Mouse (Mus musculus) cerebellum, adult 2 months (tissue): ENCODE data around the gene Cfl1.

Source experiments
- CTCF ChIP-seq: fragments of 200-500 bp; IDR thresholded peaks from 2 replicates; pipeline ENCODE4 v1.5.1; 2011; ENCODE audit warnings: low read depth, mild to moderate bottlenecking, control low read depth, low read length, moderate library complexity, borderline replicate concordance; ENCODE audit not compliant: insufficient read depth
- POLR2A ChIP-seq: fragments of 200-500 bp; IDR thresholded peaks from 2 replicates; pipeline ENCODE4 v1.6.1; 2011; ENCODE audit warnings: low read length, control low read depth, borderline replicate concordance; ENCODE audit not compliant: insufficient read depth

DNA sequence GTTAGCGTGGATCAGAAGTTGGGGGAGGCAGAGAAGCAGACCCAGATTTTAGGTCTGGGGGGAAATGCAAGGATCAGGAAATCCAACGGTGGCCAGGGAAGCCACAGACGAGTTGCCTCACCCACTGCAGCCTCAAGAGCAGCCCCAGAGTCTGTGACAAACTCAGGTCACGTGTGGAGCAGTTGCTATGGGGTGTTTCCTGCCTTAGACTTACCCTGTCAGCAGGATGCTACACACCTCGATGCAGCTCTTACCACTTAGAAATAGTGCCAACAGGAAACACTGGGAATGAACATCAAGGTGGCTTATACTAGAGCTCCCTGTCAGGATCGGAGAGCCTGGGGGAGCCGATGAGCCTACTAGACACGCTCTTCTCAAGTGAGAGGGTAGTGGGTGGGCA, 42.3 kb downstream of the Cfl1 start:
- TF ChIP-seq CTCF (no peak), POLR2A (no peak)
